Mouse (Mus musculus) heart, adult 10 weeks (tissue): ENCODE data around the gene Dars. TPM values are rescaled to one million over a fixed set of nuclear protein-coding genes. Genes with fewer than 3 reads are reported as not detected.

Source experiments
- polyA plus RNA-seq: library from polyadenylated mRNA; stranded (reverse); fragments of 350-450 nt; fragmentation: Illumina TruSeq; extraction: RNeasy Lipid Tissue Mini Kit (QIAGEN cat#74804); gene quantifications from one replicate; pipeline ENCODE4 v1.2.3, GENCODE M21; 2014; ENCODE audit warnings: low read depth, low replicate concordance

Dars gene
- polyA plus RNA-seq: 82.5 TPM

DNA sequence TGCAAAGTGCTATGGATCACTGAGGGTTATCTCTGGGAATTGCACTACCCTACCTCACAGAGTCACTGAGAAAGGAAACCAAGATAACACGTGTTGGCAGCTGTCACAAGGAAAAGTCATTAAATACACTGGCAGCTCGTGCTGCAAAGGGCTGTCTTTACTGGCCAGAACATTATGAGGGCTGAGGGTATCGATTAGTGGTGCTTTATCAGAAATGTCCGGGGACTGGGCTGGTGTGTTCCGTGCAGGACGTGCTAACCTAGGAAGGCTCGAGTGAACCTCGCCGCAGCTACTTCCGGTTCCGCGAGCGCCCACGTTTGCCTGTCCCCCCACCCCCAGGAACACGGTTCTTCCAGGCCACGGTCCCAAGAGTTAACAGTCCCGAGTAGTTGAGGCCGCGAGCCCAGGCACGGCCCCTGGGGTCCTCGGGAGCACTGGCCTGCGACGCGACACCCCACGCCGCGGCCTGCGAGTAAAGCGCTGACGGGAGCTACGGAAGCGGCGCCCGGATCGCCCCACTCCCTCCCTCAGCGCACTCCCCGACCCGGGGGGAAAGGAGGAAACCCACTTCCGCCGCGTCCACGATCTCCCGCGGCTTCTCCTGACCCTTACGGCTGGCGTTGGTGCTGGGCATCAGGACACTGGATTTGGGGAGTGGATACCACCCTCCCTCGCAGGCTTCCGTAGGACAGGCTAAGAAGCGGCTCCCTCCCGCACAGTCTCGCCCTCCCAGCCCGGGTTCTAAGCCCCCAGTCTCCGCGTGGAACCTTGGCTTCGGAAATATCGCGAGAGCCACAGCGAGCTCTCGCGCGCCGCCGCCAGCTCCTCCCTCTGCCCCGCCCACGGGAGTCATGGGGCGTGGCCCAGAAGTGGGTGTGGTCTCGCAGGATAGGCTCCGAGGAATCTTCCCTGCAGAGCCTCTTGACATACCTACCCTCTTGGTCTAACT, at the start of gene Dars:
Dars (minus strand) TSS at position 785 of the 949 bp plus-strand sequence.

DNA sequence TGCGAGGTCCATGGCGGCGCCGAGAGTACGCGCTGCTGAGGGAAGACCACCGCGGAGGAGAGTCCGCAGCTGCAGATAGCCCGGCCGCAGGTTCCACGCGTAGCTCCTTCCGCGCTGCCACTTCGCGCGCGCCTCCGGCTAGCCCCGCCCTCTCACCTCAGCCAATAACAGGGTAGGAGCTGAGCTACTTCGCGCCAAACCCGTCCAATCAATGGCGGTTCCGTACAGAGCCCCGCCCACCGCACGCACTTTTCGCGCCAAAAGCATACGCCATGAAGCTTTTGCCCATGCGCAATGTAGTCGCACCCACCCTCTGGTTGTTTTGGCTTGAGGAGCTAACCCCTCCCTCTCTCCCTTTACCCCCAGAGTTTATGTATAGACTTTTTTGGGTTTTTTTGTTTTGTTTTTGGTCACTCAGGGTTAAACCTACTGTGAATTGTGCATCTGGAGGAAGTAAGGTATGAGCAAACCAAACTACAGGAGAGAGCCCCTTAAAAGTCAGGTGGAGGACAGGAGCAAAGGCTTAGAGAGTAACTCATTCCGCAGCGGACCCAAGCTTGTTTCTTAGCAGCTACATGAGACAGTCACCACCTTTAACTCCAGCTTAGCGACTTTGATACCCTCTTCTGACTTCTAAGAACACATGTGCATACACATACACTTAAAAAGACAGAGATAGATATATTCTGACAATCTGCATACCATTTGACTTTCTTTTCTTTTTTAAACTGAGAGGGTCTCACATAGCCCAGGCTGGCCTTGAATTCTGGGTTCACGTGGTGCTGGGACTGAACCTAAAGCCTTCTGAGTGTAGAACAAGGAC, 57.4 kb downstream of the Dars start, which contains the start of gene Mcm6:
Mcm6 (minus strand) TSS at position 111 of the 823 bp plus-strand sequence.

DNA sequence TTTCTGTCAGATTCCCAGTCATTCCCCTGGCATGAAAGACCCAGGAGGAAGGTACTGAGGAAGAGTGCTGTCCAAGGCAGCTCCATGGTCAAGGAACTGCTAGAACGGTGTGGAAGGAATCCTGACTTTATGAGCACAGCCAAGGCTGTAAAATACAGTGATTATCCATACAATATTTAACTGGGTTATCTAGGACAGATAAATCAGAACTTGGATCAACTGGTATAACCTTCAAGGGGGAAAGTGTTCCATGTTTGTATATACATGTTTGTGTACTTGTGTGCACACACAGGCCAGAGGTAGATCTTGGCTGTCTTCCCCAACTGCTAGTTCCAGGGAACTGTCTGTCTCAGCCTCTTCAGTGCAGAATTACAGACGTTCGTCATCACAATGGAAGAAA, 89.0 kb downstream of the Dars start, which contains the start of gene Lct:
Lct (minus strand) TSS at position 101 of the 400 bp plus-strand sequence.

Other genes with a start within 250 kb of the Dars start
- gene Ubxn4, start 173.4 kb downstream of the Dars start, polyA plus RNA-seq: 40.2 TPM
- gene Lct, start 89.0 kb downstream of the Dars start, polyA plus RNA-seq: 0.31 TPM
- 5.7 TPM for gene Mcm6, start 57.7 kb downstream of the Dars start, polyA plus RNA-seq
- 5.1 TPM for gene Cxcr4, start 174.9 kb upstream of the Dars start, polyA plus RNA-seq